Mouse (Mus musculus) liver, postnatal 0 days (tissue): ENCODE results near the gene Selp. TPM values are rescaled to one million over a fixed set of nuclear protein-coding genes. Genes with fewer than 3 reads are reported as not detected.

Experiments used
- ATAC-seq: fragments of 200-750 bp; cut with Nextera tagmentation; 2 replicates; pipeline ENCODE4 v1.8.0; 2017; ENCODE audit warnings: mild to moderate bottlenecking, moderate library complexity
- DNase-seq: peaks from one replicate; pipeline ENCODE4 v3.0.0-alpha.2; 2016
- H3K27ac ChIP-seq: fragments of 300-500 bp; sonication (generic); 2 replicates; pipeline ENCODE4 v1.5.1; 2014; ENCODE audit warnings: antibody characterized with exemption, moderate library complexity, mild to moderate bottlenecking, low read depth
- H3K27me3 ChIP-seq: fragments of 300-500 bp; sonication (generic); 2 replicates; pipeline ENCODE4 v1.6.1; 2014; ENCODE audit warnings: low read length, control low read depth, mixed read lengths; ENCODE audit not compliant: insufficient read depth
- H3K36me3 ChIP-seq: fragments of 300-500 bp; sonication (generic); replicated peaks from 2 replicates; pipeline ENCODE4 v1.6.1; 2014; ENCODE audit warnings: mild to moderate bottlenecking, control low read depth, low read length, moderate library complexity, mixed read lengths; ENCODE audit not compliant: insufficient read depth
- H3K4me1 ChIP-seq: fragments of 300-500 bp; sonication (generic); 2 replicates; pipeline ENCODE4 v1.6.1; 2014; ENCODE audit warnings: antibody characterized with exemption, mild to moderate bottlenecking, control low read depth; ENCODE audit not compliant: insufficient read depth
- H3K4me2 ChIP-seq: fragments of 300-500 bp; sonication (generic); 2 replicates; pipeline ENCODE4 v1.6.1; 2014; ENCODE audit warnings: low read depth, mild to moderate bottlenecking, low read length, moderate library complexity, mixed read lengths
- H3K4me3 ChIP-seq: fragments of 300-500 bp; sonication (generic); 2 replicates; pipeline ENCODE4 v1.5.1; 2014; ENCODE audit warnings: low read depth, low read length
- H3K9ac ChIP-seq: fragments of 300-500 bp; sonication (generic); replicated peaks from 2 replicates; pipeline ENCODE4 v1.6.1; 2014; ENCODE audit warnings: mild to moderate bottlenecking, moderate library complexity
- H3K9me3 ChIP-seq: fragments of 300-500 bp; sonication (generic); 2 replicates; pipeline ENCODE4 v1.6.1; 2016; ENCODE audit warnings: mild to moderate bottlenecking, control low read depth, low read length, mixed read lengths
- CTCF ChIP-seq: sonication (generic); IDR thresholded peaks from 2 replicates; pipeline ENCODE4 v1.5.1; 2016; ENCODE audit warnings: antibody characterized with exemption, low read depth
- EP300 ChIP-seq: IDR thresholded peaks from 2 replicates; pipeline ENCODE4 v1.6.1; 2016; ENCODE audit warnings: antibody characterized with exemption, low read depth, mild to moderate bottlenecking
- WGBS: fragments of 180-500 bp; shearing (Covaris S2); extraction: QIAGEN DNeasy Blood & Tissue Kit; methylation state at CpG from one replicate; pipeline ENCODE4 v1.1.7; 2014; ENCODE audit not compliant: insufficient replicate concordance; 5-methylcytosine and 5-hydroxymethylcytosine counted together
- polyA plus RNA-seq: library from polyadenylated mRNA; unstranded; fragments of >200 nt; fragmentation: Nextera tagmentation; extraction: Ambion mirVana; gene quantifications from 2 replicates; pipeline ENCODE4 v1.2.1, GENCODE M21; 2015

Selp gene
- polyA plus RNA-seq, 1 experiment from 2014 or later: 2.1 TPM

DNA sequence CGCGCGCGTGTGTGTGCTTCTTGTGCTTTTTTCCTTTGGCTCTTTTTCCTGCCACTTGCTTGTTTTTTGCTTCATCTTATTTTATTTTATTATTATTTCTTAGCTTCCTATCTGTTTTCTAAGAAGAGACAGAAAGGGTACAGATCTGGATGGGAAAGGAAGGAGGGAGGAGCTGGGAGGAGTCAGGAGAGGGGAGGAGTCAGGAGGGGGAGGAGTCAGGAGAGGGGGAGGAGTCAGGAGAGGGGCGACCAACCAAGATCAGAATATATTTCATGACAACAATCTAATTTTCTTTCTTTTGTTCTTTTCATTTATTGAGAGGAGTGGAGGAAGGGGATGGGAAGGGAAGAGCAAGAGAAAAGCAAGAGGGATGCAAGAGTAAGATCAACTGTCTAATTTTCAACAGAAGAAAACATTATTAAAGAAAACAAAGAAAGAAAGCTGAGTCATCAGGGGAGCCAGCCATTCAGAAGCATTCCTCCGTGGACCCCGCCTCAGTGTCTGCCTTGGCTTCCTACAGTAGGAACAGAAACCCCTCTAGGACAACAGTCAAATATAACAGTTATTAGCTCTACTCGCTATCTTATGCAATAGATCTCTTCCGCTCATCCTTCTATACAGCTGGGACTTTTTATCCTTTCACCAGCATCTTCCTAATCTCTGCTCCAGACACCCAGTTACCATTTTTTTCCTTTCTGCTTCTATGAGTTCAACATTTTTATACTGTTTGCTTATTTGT, 4.3 kb upstream of the Selp start:
- H3K4me1 ChIP-seq: no peaks in the 10 kb centered on the region
- no peaks in the 10 kb centered on the region for H3K27me3 ChIP-seq
- no peak overlapping the region for H3K4me2 ChIP-seq
- H3K9ac ChIP-seq: no peak overlapping the region
- ATAC-seq (no peak), DNase-seq (no peak)
- H3K9me3 ChIP-seq: no peaks in the 10 kb centered on the region
- 87% methylated on average over 9 of the region's 9 CpGs for WGBS
- TF ChIP-seq EP300: no peak
- H3K36me3 ChIP-seq: no peaks in the 10 kb centered on the region
- no peak overlapping the region for H3K4me3 ChIP-seq
- no peak overlapping the region for H3K27ac ChIP-seq

GRCm38 (mm10) chr1:164114280-164114679, 784 bp upstream of the Selp start:
- no peak for DNase-seq
- ATAC-seq: no peak
- Histone ChIP-seq H3K27me3 (no peaks in the 10 kb centered on the region), H3K36me3 (no peaks in the 10 kb centered on the region), H3K4me3 (no peak overlapping the region), H3K9ac (no peak overlapping the region), H3K4me1 (no peaks in the 10 kb centered on the region), H3K27ac (no peak overlapping the region), H3K4me2 (no peak overlapping the region), H3K9me3 (no peaks in the 10 kb centered on the region)
- 74% methylated on average over 5 of the region's 5 CpGs for WGBS
- TF ChIP-seq CTCF (no peak), EP300 (no peak)

DNA sequence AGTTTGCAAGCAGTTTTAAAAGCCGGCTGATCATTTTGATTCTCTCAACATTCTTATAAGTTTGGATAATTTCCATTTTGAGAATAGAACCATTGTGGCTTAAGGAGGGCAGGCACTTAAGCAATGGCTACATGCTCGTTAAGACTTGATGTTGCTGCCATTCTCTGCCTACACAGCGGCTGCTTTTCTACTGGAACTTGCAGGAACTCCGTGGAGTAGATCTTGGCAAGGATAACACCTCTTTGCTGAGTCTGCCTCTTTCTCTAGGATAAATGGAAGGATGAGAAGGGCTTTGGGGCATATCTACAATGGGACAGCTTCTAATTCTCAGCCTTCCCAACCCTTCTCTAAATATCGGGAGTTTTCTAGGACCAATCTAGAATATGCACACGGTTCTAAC, 583 bp downstream of the Selp start:
- ATAC-seq (no peak), DNase-seq (no peak)
- H3K9me3 ChIP-seq: no peaks in the 10 kb centered on the region
- no peak overlapping the region for H3K9ac ChIP-seq
- H3K27me3 ChIP-seq: no peaks in the 10 kb centered on the region
- no peaks in the 10 kb centered on the region for H3K4me1 ChIP-seq
- no peak for TF ChIP-seq EP300
- TF ChIP-seq CTCF: no peak
- no peaks in the 10 kb centered on the region for H3K36me3 ChIP-seq
- no peak overlapping the region for H3K4me3 ChIP-seq
- no peak overlapping the region for H3K4me2 ChIP-seq
- no peak overlapping the region for H3K27ac ChIP-seq
- 72% methylated on average over 6 of the region's 6 CpGs for WGBS

DNA sequence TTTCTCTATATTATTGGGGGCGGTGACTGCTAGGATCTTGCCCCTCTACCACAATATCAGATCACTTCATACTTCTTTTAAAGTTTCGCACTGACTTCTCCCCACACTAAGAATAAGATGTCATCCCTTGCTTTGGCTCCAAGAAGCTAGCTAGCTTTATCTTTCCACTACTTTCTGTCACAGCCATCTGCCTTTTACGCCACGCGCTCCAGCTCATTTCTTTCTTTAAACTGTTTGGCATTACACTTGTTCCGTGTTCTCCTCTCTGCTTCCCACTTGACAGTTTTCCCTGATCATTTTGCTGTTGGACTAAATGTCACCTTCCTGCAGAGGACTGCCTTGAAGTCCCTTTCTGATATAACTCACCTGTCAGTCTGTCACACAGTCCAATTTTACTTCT, 2.8 kb downstream of the Selp start:
- H3K4me3 ChIP-seq: no peak overlapping the region
- no peak overlapping the region for H3K9ac ChIP-seq
- WGBS: 82% methylated on average over 6 of the region's 6 CpGs
- no peak overlapping the region for H3K27ac ChIP-seq
- H3K4me1 ChIP-seq: no peaks in the 10 kb centered on the region
- no peaks in the 10 kb centered on the region for H3K36me3 ChIP-seq
- no peak for TF ChIP-seq CTCF
- no peak for TF ChIP-seq EP300
- H3K4me2 ChIP-seq: no peak overlapping the region
- no peaks in the 10 kb centered on the region for H3K9me3 ChIP-seq
- DNase-seq (no peak), ATAC-seq (no peak)
- no peaks in the 10 kb centered on the region for H3K27me3 ChIP-seq

GRCm38 (mm10) chr1:164119892-164120776, 5.1 kb downstream of the Selp start:
- no peaks in the 10 kb centered on the region for H3K9me3 ChIP-seq
- ATAC-seq (no peak), DNase-seq (no peak)
- no peak overlapping the region for H3K9ac ChIP-seq
- no peak overlapping the region for H3K4me3 ChIP-seq
- H3K27ac ChIP-seq: no peak overlapping the region
- 44% methylated on average over 3 of the region's 3 CpGs for WGBS
- TF ChIP-seq EP300: no peak
- no peak for TF ChIP-seq CTCF
- H3K4me2 ChIP-seq: no peak overlapping the region
- no peaks in the 10 kb centered on the region for H3K27me3 ChIP-seq
- no peaks in the 10 kb centered on the region for H3K36me3 ChIP-seq
- no peaks in the 10 kb centered on the region for H3K4me1 ChIP-seq

DNA sequence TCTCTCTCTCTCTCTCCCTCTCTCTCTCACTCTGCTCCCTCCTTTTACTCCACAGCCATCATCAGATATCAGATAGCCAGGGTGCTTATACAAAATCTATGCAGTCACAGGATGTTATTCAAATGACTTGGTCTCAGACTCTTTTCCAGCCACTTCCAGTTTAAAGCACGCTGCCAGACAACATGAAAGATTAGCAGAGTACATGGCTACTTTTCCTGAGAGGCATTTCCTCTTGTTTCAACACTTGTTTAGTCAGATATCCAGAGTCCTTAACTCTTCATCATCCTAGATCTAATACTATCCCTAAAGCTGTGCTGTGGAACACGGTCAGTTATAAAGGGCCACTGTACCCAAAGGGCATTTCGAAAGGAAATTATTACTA, 5.7 kb downstream of the Selp start:
- DNase-seq: no peak
- WGBS: 64% methylated on average over 3 of the region's 3 CpGs

More for the DNA sequence above, 5.7 kb downstream of the Selp start:
- Histone ChIP-seq H3K4me1 (no peaks in the 10 kb centered on the region), H3K27me3 (no peaks in the 10 kb centered on the region), H3K9ac (no peak overlapping the region), H3K9me3 (no peaks in the 10 kb centered on the region), H3K4me2 (no peak overlapping the region), H3K27ac (no peak overlapping the region), H3K4me3 (no peak overlapping the region), H3K36me3 (no peaks in the 10 kb centered on the region)
- TF ChIP-seq CTCF (no peak), EP300 (no peak)
- ATAC-seq: no peak
